Mouse (Mus musculus): ENCODE data around the gene Smarcd3. TPM values are rescaled to one million over a fixed set of nuclear protein-coding genes. Genes with fewer than 3 reads are reported as not detected.
A peak's percentile ranks its signal among the peaks of the same experiment; 100 is the strongest.

Smarcd3 gene
- polyA plus RNA-seq, 1 experiment = 1.5 TPM

DNA sequence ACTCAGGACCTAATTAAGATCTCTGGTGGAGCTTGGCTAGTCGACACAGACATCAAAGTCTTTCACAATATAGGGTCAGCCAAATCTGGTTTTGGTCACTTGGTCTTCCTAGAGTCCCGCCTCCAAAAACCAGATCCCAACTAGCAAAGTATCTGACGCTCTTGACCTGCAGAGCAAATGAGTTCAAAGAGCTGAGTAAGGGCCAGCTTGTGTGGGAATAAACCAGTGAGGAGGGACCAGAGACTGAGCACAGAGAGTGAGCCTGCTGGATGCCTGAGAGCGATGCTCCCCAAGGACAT, 560 bp upstream of the Smarcd3 start:
- H3K27ac ChIP-seq (ENCODE audit: insufficient read depth, low read length) = no peak overlapping the region
- no peaks in the 10 kb centered on the region for H3K9me3 ChIP-seq (replicated peaks; ENCODE audit: control insufficient read depth, insufficient read depth, low read length, poor library complexity, severe bottlenecking)
- H3K27me3 ChIP-seq (ENCODE audit: control insufficient read depth, insufficient read depth, low read length, poor library complexity, severe bottlenecking) = no peaks in the 10 kb centered on the region
- no peaks in the 10 kb centered on the region for H3K4me1 ChIP-seq (ENCODE audit: control insufficient read depth, insufficient read depth, low read length)
- TF ChIP-seq EP300 (IDR thresholded peaks at IDR 0.05; ENCODE audit: insufficient read depth, low read depth, low read length) (no peak), CTCF (IDR thresholded peaks at IDR 0.05; ENCODE audit: low read depth, low read length) (no peak), POLR2A (IDR thresholded peaks at IDR 0.05; ENCODE audit: insufficient read depth, low read length) (no peak)
- H3K36me3 ChIP-seq (ENCODE audit: control insufficient read depth, insufficient read depth, low read length, poor library complexity, severe bottlenecking) = no peaks in the 10 kb centered on the region
- H3K9ac ChIP-seq (ENCODE audit: low read depth, poor library complexity, severe bottlenecking) = no peak overlapping the region
- H3K4me3 ChIP-seq (ENCODE audit: low read depth, low read length) = peak overlapping the region; percentile 31

GRCm38 (mm10) chr5:24623041-24623985, 898 bp downstream of the Smarcd3 start:
- no peaks in the 10 kb centered on the region for H3K27me3 ChIP-seq (ENCODE audit: control insufficient read depth, insufficient read depth, low read length, poor library complexity, severe bottlenecking)
- H3K4me3 ChIP-seq (ENCODE audit: low read depth, low read length) = 0 out of 2 replicates have a peak overlapping the region, but pooled peaks have one; percentile 31
- H3K9me3 ChIP-seq (replicated peaks; ENCODE audit: control insufficient read depth, insufficient read depth, low read length, poor library complexity, severe bottlenecking) = no peaks in the 10 kb centered on the region
- H3K4me1 ChIP-seq (ENCODE audit: control insufficient read depth, insufficient read depth, low read length) = no peaks in the 10 kb centered on the region
- no peaks in the 10 kb centered on the region for H3K36me3 ChIP-seq (ENCODE audit: control insufficient read depth, insufficient read depth, low read length, poor library complexity, severe bottlenecking)
- no peak for TF ChIP-seq POLR2A (IDR thresholded peaks at IDR 0.05; ENCODE audit: insufficient read depth, low read length)
- no peak for TF ChIP-seq CTCF (IDR thresholded peaks at IDR 0.05; ENCODE audit: low read depth, low read length)
- TF ChIP-seq EP300 (IDR thresholded peaks at IDR 0.05; ENCODE audit: insufficient read depth, low read depth, low read length) = no peak
- no peak overlapping the region for H3K27ac ChIP-seq (ENCODE audit: insufficient read depth, low read length)
- H3K9ac ChIP-seq (ENCODE audit: low read depth, poor library complexity, severe bottlenecking) = no peak overlapping the region

DNA sequence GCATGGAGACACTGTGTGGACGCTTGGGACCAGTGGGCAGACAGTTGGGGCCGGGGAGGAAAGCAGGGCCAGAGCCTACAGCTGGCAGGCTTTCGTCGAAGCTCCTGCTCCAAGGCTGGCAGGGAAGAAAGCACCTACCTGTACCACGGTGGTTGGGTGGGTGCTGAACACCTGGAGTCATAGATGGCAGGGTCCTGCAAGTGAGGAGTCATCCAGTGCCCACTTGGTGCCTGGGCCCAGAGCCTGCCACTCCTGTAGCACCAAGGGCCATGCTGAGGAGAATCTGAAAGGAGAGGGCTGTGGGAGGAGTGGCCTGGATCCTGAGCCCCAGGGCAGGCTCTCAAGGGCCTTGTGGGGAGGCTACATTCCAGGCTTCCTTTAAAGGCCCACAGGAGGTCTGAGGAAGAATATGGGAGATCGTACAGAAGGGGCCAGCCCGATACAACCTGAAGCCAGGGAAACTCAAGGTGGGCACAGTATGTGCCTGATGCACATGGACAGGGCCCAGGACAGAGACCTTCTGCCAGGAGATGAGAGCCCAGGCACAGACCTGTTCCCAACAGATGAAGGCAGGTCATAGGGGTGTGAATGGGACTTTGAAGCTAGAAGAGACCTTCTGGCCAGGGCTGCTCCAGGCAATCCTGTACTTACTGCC, 1.7 kb downstream of the Smarcd3 start:
- no peaks in the 10 kb centered on the region for H3K4me1 ChIP-seq (ENCODE audit: control insufficient read depth, insufficient read depth, low read length)
- no peak overlapping the region for H3K4me3 ChIP-seq (ENCODE audit: low read depth, low read length)
- H3K27me3 ChIP-seq (ENCODE audit: control insufficient read depth, insufficient read depth, low read length, poor library complexity, severe bottlenecking) = no peaks in the 10 kb centered on the region
- no peak for TF ChIP-seq POLR2A (IDR thresholded peaks at IDR 0.05; ENCODE audit: insufficient read depth, low read length)
- no peak for TF ChIP-seq EP300 (IDR thresholded peaks at IDR 0.05; ENCODE audit: insufficient read depth, low read depth, low read length)
- TF ChIP-seq CTCF (IDR thresholded peaks at IDR 0.05; ENCODE audit: low read depth, low read length) = no peak
- no peaks in the 10 kb centered on the region for H3K36me3 ChIP-seq (ENCODE audit: control insufficient read depth, insufficient read depth, low read length, poor library complexity, severe bottlenecking)
- no peak overlapping the region for H3K27ac ChIP-seq (ENCODE audit: insufficient read depth, low read length)
- H3K9me3 ChIP-seq (replicated peaks; ENCODE audit: control insufficient read depth, insufficient read depth, low read length, poor library complexity, severe bottlenecking) = no peaks in the 10 kb centered on the region
- no peak overlapping the region for H3K9ac ChIP-seq (ENCODE audit: low read depth, poor library complexity, severe bottlenecking)

DNA sequence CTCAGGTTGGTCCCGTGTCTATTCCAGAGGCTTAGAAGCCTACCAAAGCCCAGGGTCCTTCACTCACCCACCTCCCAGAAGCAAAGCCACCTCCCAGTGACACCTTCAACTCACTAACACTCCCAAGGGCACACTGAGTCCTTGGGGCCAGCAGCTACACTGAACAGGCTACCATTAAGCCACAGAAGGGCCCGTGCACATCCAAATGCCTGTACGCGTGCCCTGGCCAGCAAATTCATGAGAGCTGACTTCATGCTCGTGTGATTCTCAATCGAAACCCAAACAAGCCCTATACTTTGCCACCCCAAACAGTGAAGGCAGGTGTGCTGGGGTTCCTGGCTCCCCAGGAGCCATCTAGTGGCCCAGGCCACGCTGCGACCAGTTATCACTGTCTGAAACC, 3.6 kb downstream of the Smarcd3 start:
- Histone ChIP-seq H3K4me1 (ENCODE audit: control insufficient read depth, insufficient read depth, low read length) (no peaks in the 10 kb centered on the region), H3K36me3 (ENCODE audit: control insufficient read depth, insufficient read depth, low read length, poor library complexity, severe bottlenecking) (no peaks in the 10 kb centered on the region), H3K4me3 (ENCODE audit: low read depth, low read length) (no peak overlapping the region), H3K27ac (ENCODE audit: insufficient read depth, low read length) (no peak overlapping the region), H3K9me3 (replicated peaks; ENCODE audit: control insufficient read depth, insufficient read depth, low read length, poor library complexity, severe bottlenecking) (no peaks in the 10 kb centered on the region), H3K9ac (ENCODE audit: low read depth, poor library complexity, severe bottlenecking) (no peak overlapping the region), H3K27me3 (ENCODE audit: control insufficient read depth, insufficient read depth, low read length, poor library complexity, severe bottlenecking) (no peaks in the 10 kb centered on the region)
- no peak for TF ChIP-seq CTCF (IDR thresholded peaks at IDR 0.05; ENCODE audit: low read depth, low read length)

GRCm38 (mm10) chr5:24620116-24620515, 4.1 kb downstream of the Smarcd3 start:
- H3K4me3 ChIP-seq (ENCODE audit: low read depth, low read length) = no peak overlapping the region
- H3K27ac ChIP-seq (ENCODE audit: insufficient read depth, low read length) = no peak overlapping the region
- H3K27me3 ChIP-seq (ENCODE audit: control insufficient read depth, insufficient read depth, low read length, poor library complexity, severe bottlenecking) = no peaks in the 10 kb centered on the region
- no peak overlapping the region for H3K9ac ChIP-seq (ENCODE audit: low read depth, poor library complexity, severe bottlenecking)
- no peaks in the 10 kb centered on the region for H3K36me3 ChIP-seq (ENCODE audit: control insufficient read depth, insufficient read depth, low read length, poor library complexity, severe bottlenecking)
- H3K9me3 ChIP-seq (replicated peaks; ENCODE audit: control insufficient read depth, insufficient read depth, low read length, poor library complexity, severe bottlenecking) = no peaks in the 10 kb centered on the region
- TF ChIP-seq CTCF (IDR thresholded peaks at IDR 0.05; ENCODE audit: low read depth, low read length) (no peak), EP300 (IDR thresholded peaks at IDR 0.05; ENCODE audit: insufficient read depth, low read depth, low read length) (no peak), POLR2A (IDR thresholded peaks at IDR 0.05; ENCODE audit: insufficient read depth, low read length) (no peak)
- H3K4me1 ChIP-seq (ENCODE audit: control insufficient read depth, insufficient read depth, low read length) = no peaks in the 10 kb centered on the region

DNA sequence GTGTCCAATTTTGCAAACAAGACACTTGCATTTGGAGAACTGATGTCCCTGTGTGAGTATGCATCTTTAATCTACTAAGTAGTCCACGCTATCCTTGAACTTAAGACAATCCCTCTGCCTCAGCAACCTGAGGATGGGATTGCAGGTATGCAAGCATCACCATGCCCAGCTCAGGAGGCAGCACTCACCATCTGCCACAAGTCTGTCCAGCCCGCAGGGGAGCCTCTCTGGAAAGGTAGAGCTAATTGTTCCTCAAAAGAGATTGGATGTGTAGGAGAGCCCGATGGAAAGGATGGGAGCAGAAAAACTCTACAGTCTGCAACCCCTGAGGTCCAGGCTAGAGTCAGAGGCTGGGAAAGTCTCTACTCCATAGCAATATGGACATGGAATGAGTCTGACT, 5.3 kb downstream of the Smarcd3 start:
- no peak for TF ChIP-seq POLR2A (IDR thresholded peaks at IDR 0.05; ENCODE audit: insufficient read depth, low read length)
- Histone ChIP-seq H3K27me3 (ENCODE audit: control insufficient read depth, insufficient read depth, low read length, poor library complexity, severe bottlenecking) (no peaks in the 10 kb centered on the region), H3K4me3 (ENCODE audit: low read depth, low read length) (no peak overlapping the region), H3K9ac (ENCODE audit: low read depth, poor library complexity, severe bottlenecking) (no peak overlapping the region), H3K36me3 (ENCODE audit: control insufficient read depth, insufficient read depth, low read length, poor library complexity, severe bottlenecking) (no peaks in the 10 kb centered on the region), H3K27ac (ENCODE audit: insufficient read depth, low read length) (no peak overlapping the region), H3K9me3 (replicated peaks; ENCODE audit: control insufficient read depth, insufficient read depth, low read length, poor library complexity, severe bottlenecking) (no peaks in the 10 kb centered on the region), H3K4me1 (ENCODE audit: control insufficient read depth, insufficient read depth, low read length) (no peaks in the 10 kb centered on the region)

Data from ES-Bruce4 (cell line).